Mouse (Mus musculus): ENCODE data around the gene Scg3.

GRCm38 (mm10) chr9:75680606-75681005, 3.2 kb downstream of the Scg3 start:
- TF ChIP-seq CTCF (IDR thresholded peaks at IDR 0.05) (no peak), EP300 (IDR thresholded peaks at IDR 0.05) (no peak)
